Mouse (Mus musculus) central nervous system, embryonic 11.5 days (tissue): ENCODE measurements around the gene Olfr95. TPM values are rescaled to one million over a fixed set of nuclear protein-coding genes. Genes with fewer than 3 reads are reported as not detected.

Experiments
- polyA plus RNA-seq: library from polyadenylated mRNA; depleted of rRNA; stranded (reverse); fragments of >200 nt; gene quantifications from 2 replicates; pipeline ENCODE4 v1.2.3, GENCODE M21; 2012; rRNA removed

Olfr95 gene
- polyA plus RNA-seq: not detected in 2 replicates

DNA sequence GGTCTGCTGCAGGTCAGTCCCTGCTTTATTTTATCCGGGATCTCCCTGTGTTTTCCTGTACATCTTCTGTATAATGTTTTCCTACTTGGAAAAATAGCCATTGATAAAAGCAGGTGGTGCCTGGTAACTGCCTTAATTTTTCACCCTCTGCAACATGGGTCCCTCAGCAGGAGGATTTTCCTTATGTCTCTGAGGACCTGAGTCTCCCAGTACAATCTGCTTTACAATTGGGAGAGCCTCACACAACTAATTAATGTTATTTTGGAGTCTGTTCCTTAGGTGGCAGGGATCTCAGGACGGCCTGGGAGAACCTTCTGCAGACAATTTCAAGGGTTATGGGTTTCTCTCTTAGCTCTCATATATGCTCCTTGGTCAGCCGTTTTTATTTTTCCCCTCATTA lies at the start of gene Olfr95:
Olfr95 (minus strand) TSS at position 101 of the 400 bp plus-strand sequence.

DNA sequence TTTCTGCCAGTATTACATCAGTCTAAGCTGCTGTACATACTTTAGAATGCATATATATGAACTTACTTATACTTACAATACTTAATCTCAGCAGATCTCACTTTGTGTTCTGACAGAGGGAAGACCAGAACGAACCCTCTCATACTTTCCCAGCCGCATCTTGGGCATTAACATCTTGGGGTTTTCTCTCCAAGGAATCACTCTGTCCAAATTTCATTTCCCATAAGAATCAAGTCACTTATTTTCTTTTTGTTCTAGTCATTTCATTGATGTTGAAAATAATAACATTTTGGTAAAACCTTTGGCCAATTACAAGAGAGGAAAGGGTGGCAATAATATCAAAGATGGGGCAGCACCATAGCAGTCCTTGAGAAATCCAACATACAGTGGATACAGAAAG lies 24.3 kb upstream of the Olfr95 start, which contains the start of gene Olfr97:
Olfr97 (minus strand) TSS at position 101 of the 400 bp plus-strand sequence.

DNA sequence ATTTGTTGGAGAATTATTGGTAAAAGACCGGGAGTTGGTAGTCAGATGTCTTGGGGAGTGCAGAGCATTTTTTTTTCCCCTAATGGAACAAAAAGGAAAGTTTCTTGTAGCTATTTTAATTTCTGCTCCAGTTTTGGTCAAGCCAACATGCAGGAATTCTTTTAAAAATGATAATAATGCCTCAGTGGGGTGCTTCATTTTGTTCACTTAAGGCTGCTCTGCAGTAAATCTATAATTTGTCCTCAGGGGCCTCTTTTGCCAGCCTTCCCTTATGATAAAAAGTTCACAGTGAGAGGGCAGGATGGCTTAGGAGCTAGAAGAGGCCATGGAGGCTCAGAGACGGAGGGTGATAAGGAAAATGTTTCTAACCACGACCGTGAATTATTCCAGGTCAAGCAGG lies 6.9 kb upstream of the Olfr95 start, which contains the start of gene Olfr96:
Olfr96 (plus strand) TSS at position 301 of the 400 bp plus-strand sequence.

DNA sequence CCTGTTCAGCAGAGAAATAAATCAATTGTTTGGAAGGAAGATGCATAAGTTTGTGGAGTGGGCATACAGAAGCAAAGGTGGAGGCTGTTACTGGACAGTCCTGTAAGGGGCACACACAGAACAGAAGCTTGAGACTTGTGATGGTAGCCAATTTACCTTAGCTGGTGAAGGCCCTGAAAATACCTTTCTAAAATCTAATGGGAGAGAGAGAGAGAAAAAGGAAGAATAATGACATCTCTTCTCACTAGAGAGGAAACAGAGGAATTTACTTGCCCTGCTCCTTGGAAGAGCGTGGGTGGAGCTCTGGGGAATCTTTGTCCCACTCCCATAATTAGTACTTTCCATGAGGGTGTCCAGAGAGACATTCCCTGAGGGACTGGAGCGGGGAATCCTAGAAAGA lies 12.0 kb downstream of the Olfr95 start, which contains the start of gene Olfr94:
Olfr94 (minus strand) TSS at position 101 of the 400 bp plus-strand sequence.

DNA sequence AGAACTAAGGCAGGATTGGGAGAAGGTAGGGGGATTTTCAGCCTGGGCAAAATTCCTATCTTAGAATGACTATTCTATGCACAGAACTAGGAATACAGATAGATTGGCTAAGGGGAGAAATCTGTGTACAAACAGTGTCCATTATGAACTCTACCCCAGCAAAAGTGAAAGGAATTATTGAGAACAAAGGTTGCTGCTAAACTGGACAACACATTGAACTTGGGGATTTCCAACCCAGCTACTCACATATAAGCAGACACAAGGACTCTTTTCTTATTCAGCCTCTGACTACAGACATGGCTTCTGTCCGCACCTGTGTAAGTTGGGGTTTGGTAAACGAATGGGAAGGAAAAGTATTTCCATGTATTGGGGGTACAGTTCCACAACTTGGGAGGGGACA lies 19.3 kb downstream of the Olfr95 start, which contains the start of gene Ubd:
Ubd (plus strand) TSS at position 237 of the 400 bp plus-strand sequence.

DNA sequence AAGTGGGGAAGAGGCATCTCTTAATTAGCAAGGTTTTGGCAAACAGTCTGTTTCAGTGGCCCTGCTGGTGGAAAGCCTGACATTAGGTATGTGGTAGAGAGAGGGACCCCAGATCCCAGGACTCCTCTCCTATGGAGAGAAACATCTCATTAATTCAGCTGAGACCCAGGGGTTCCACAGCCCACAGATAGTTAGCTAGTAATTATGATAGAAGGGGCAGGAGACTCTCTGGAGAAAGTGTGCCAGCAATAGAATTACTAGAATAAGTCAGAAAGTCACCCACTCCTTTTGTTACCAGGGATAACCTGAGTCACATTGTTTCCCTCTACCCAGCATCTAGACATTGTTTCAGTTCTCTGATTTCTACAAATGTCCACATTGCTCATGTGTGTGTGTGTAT lies 51.5 kb downstream of the Olfr95 start, which contains the start of gene Olfr93:
Olfr93 (minus strand) TSS at position 101 of the 400 bp plus-strand sequence.

Other genes starting within 250 kb of the Olfr95 start
- gene 2410137M14Rik, start 231.9 kb downstream of the Olfr95 start, polyA plus RNA-seq: 0.61 and 0.72 TPM in 2 replicates
- 8.8 and 11.2 TPM in 2 replicates for gene H2-M5, start 223.6 kb downstream of the Olfr95 start, polyA plus RNA-seq
- gene Zfp57, start 212.0 kb downstream of the Olfr95 start, polyA plus RNA-seq: 133 and 194 TPM in 2 replicates
- gene Mog, start 189.7 kb downstream of the Olfr95 start, polyA plus RNA-seq: not detected in 2 replicates
- 73.5 and 100.0 TPM in 2 replicates for gene Gabbr1, start 167.2 kb downstream of the Olfr95 start, polyA plus RNA-seq
- not detected in 2 replicates for gene Olfr90, start 124.6 kb downstream of the Olfr95 start, polyA plus RNA-seq
- not detected in 2 replicates for gene Olfr91, start 114.8 kb downstream of the Olfr95 start, polyA plus RNA-seq
- gene Olfr92, start 93.0 kb downstream of the Olfr95 start, polyA plus RNA-seq: not detected in 2 replicates
- not detected in 2 replicates for gene Olfr93, start 51.6 kb downstream of the Olfr95 start, polyA plus RNA-seq
- not detected in 2 replicates for gene Ubd, start 19.2 kb downstream of the Olfr95 start, polyA plus RNA-seq
- gene Olfr94, start 12.1 kb downstream of the Olfr95 start, polyA plus RNA-seq: not detected in 2 replicates
- gene Olfr96, start 7.0 kb upstream of the Olfr95 start, polyA plus RNA-seq: not detected in 2 replicates
- not detected in 2 replicates for gene Olfr97, start 24.2 kb upstream of the Olfr95 start, polyA plus RNA-seq
- gene Olfr98, start 50.6 kb upstream of the Olfr95 start, polyA plus RNA-seq: not detected in 2 replicates
- gene H2-M3, start 57.1 kb upstream of the Olfr95 start, polyA plus RNA-seq: 0.97 and 1.1 TPM in 2 replicates
- not detected in 2 replicates for gene Olfr99, start 70.3 kb upstream of the Olfr95 start, polyA plus RNA-seq
- gene Olfr101, start 91.2 kb upstream of the Olfr95 start, polyA plus RNA-seq: not detected in 2 replicates
- gene Olfr102, start 103.9 kb upstream of the Olfr95 start, polyA plus RNA-seq: not detected in 2 replicates
- not detected in 2 replicates for gene Olfr103, start 126.6 kb upstream of the Olfr95 start, polyA plus RNA-seq
- gene Olfr104-ps, start 146.5 kb upstream of the Olfr95 start, polyA plus RNA-seq: not detected in 2 replicates
- gene Olfr105-ps, start 165.9 kb upstream of the Olfr95 start, polyA plus RNA-seq: not detected in 2 replicates
- not detected in 2 replicates for gene Olfr106-ps, start 177.3 kb upstream of the Olfr95 start, polyA plus RNA-seq
- gene Olfr107, start 186.1 kb upstream of the Olfr95 start, polyA plus RNA-seq: not detected in 2 replicates
- gene Olfr108, start 232.4 kb upstream of the Olfr95 start, polyA plus RNA-seq: not detected in 2 replicates
- not detected in 2 replicates for gene Olfr109, start 245.8 kb upstream of the Olfr95 start, polyA plus RNA-seq